Mouse (Mus musculus) testis, adult 2 months (tissue): ENCODE data around the gene Wfdc15b.
"Not testable (repeated sequence)": the region's sequence is repeated elsewhere in the genome, so short reads cannot be mapped to it uniquely, and the experiment has no call there.

Source experiments
- CTCF ChIP-seq: fragments of 200-500 bp; IDR thresholded peaks from 2 replicates; pipeline ENCODE4 v1.5.1; 2012; ENCODE audit warnings: low read depth, mild to moderate bottlenecking, inconsistent platforms, low read length, moderate library complexity; ENCODE audit not compliant: control insufficient read depth, insufficient read depth, insufficient replicate concordance
- POLR2A ChIP-seq: fragments of 200-500 bp; IDR thresholded peaks from 2 replicates; pipeline ENCODE4 v1.6.1; 2012; ENCODE audit warnings: low read depth, mild to moderate bottlenecking, inconsistent platforms, low read length, moderate library complexity; ENCODE audit not compliant: control insufficient read depth

GRCm38 (mm10) chr2:164256540-164256939 is 35.1 kb upstream of the Wfdc15b start, which contains the start of gene Svs3b:
- not testable (repeated sequence) for TF ChIP-seq CTCF, POLR2A
